Mouse (Mus musculus): ENCODE results near the gene Pgm1. TPM values are rescaled to one million over a fixed set of nuclear protein-coding genes. Genes with fewer than 3 reads are reported as not detected.

Pgm1 gene
- polyA plus RNA-seq (2016; fragmentation: Nextera tagmentation; extraction: Ambion mirVana) = 41.1 and 41.8 TPM in 2 replicates

- Histone ChIP-seq H3K9me3 (no peaks in the 10 kb centered on the region), H3K4me1 (peaks cover 12% of the 10 kb centered on the region), H3K27me3 (replicated peaks) (no peaks in the 10 kb centered on the region), H3K4me3 (peak within 1 kb of the TSS; percentile 57), H3K27ac (0 out of 2 replicates have a peak within 1 kb of the TSS, but pooled peaks have one; percentile 50), H3K4me2 (replicated peaks) (peak within 1 kb of the TSS; percentile 96), H3K36me3 (no peaks in the 10 kb centered on the region), H3K9ac (peak within 1 kb of the TSS; percentile 68)
- ATAC-seq (ENCODE audit: low FRiP score, low read depth) = peak; percentile 86
- 5% methylated on average over 23 of the region's 23 CpGs for WGBS
Observed at GRCm38 (mm10) chr4:99929149-99929612, at the start of gene Pgm1. Gene Pgm1, plus strand, starts transcription at chr4:99929414.

DNA sequence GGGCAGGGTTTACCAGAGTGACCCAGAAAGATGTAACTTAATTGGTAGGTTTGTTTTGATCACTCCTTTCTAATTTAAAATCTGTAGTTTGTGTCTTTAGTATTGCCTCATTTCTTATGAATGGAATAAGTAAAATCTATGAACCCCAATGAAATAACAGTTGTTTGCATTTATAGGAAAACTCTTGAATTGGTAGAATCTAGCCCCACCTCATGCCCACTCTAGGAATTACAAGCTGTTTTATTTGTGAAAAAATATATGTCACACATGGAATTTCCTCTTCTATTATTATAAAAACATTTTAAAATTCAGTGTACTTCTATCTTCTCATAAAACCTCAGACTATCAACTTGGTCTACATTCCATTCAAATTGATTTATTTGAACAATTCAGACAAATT is 47.3 kb upstream of the Pgm1 start:
- H3K36me3 ChIP-seq = no peaks in the 10 kb centered on the region
- no peak overlapping the region for H3K27ac ChIP-seq
- no peaks in the 10 kb centered on the region for H3K4me1 ChIP-seq
- H3K4me2 ChIP-seq (replicated peaks) = no peak overlapping the region
- H3K4me3 ChIP-seq = no peak overlapping the region
- no peaks in the 10 kb centered on the region for H3K27me3 ChIP-seq (replicated peaks)
- H3K9me3 ChIP-seq = no peaks in the 10 kb centered on the region
- H3K9ac ChIP-seq = no peak overlapping the region
- ATAC-seq (ENCODE audit: low FRiP score, low read depth) = no peak

GRCm38 (mm10) chr4:99882405-99882804 is 46.8 kb upstream of the Pgm1 start:
- no peak for ATAC-seq (ENCODE audit: low FRiP score, low read depth)
- H3K9ac ChIP-seq = no peak overlapping the region
- no peaks in the 10 kb centered on the region for H3K36me3 ChIP-seq
- H3K27ac ChIP-seq = no peak overlapping the region
- H3K9me3 ChIP-seq = no peaks in the 10 kb centered on the region
- no peaks in the 10 kb centered on the region for H3K27me3 ChIP-seq (replicated peaks)
- no peak overlapping the region for H3K4me2 ChIP-seq (replicated peaks)
- no peak overlapping the region for H3K4me3 ChIP-seq
- no peaks in the 10 kb centered on the region for H3K4me1 ChIP-seq

DNA sequence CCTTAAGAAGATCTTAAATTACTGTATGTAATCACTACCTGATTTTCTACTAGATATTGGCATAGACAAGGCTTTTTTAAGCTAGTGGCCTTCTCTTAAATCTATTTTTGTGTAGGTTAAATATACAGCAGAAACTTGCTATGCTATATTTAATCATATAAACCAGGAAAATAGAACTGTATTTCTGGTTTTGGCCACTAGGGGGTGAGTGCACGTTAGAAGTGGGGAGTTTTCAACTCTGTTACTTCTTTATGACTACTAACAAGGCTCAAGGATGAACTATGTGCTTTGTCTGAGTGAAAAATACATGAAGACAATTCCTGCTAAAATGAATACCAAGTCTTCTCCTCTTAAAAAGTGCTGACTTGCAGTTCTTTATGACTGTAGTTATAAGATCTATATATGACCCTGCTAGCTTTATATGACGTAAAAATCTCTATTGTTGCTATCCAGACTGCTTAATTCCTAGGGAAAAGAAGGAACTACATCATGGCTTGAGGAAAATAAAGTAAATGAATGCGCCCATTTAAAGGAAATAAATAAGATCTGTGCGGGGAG is 15.2 kb upstream of the Pgm1 start:
- no peaks in the 10 kb centered on the region; the same call in 1 of the 2 replicates for H3K36me3 ChIP-seq
- no peak overlapping the region for H3K4me2 ChIP-seq (replicated peaks)
- WGBS = 70% methylated on average over 4 of the region's 4 CpGs
- H3K27ac ChIP-seq = no peak overlapping the region
- ATAC-seq (ENCODE audit: low FRiP score, low read depth) = no peak
- no peak overlapping the region for H3K9ac ChIP-seq
- no peak overlapping the region for H3K4me3 ChIP-seq
- H3K9me3 ChIP-seq = no peaks in the 10 kb centered on the region
- H3K4me1 ChIP-seq = no peaks in the 10 kb centered on the region
- H3K27me3 ChIP-seq (replicated peaks) = no peaks in the 10 kb centered on the region

DNA sequence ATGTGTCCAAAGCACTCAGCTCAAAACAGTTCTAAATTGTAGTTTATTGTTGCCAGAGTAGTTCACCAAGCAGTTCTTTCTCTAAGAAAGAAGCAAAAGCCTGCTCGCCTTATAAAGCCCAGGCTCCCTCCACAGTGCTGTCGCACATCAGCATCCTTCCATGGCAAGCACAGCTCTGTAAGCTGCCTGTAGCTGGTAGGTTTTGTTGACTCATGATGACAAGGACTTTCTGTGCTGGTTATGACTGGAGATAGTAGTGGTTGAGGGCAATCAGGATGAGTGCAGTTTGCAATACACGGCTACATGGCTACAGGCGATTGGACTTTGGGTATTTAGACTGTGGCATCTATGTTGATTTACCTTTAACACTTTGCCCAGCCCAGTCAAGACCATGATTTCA is 2.8 kb upstream of the Pgm1 start:
- no peak for ATAC-seq (ENCODE audit: low FRiP score, low read depth)
- H3K27me3 ChIP-seq (replicated peaks) = no peaks in the 10 kb centered on the region

GRCm38 (mm10) chr4:99928521-99928920 is 693 bp upstream of the Pgm1 start:
- Histone ChIP-seq H3K4me1 (peaks cover 12% of the 10 kb centered on the region), H3K36me3 (no peaks in the 10 kb centered on the region), H3K4me3 (no peak overlapping the region), H3K4me2 (replicated peaks) (no peak overlapping the region), H3K9me3 (no peaks in the 10 kb centered on the region), H3K27ac (no peak overlapping the region), H3K9ac (no peak overlapping the region), H3K27me3 (replicated peaks) (no peaks in the 10 kb centered on the region)
- WGBS = 80% methylated on average over 6 of the region's 6 CpGs
- ATAC-seq (ENCODE audit: low FRiP score, low read depth) = no peak

More for the DNA sequence above, 2.8 kb upstream of the Pgm1 start:
- Histone ChIP-seq H3K4me1 (peaks cover 12% of the 10 kb centered on the region), H3K9ac (no peak overlapping the region), H3K9me3 (no peaks in the 10 kb centered on the region), H3K4me2 (replicated peaks) (no peak overlapping the region), H3K27ac (no peak overlapping the region), H3K36me3 (no peaks in the 10 kb centered on the region), H3K4me3 (no peak overlapping the region)
- WGBS = 89% methylated on average over 4 of the region's 4 CpGs

- no peaks in the 10 kb centered on the region for H3K36me3 ChIP-seq
- peak within 1 kb of the TSS; percentile 57 for H3K4me3 ChIP-seq
- ATAC-seq (ENCODE audit: low FRiP score, low read depth) = peak; percentile 95
- WGBS = under 1% methylated on average over 53 of the region's 57 CpGs
- H3K9ac ChIP-seq = peak within 1 kb of the TSS; percentile 68
- no peaks in the 10 kb centered on the region for H3K9me3 ChIP-seq
- peaks cover 12% of the 10 kb centered on the region for H3K4me1 ChIP-seq
- no peaks in the 10 kb centered on the region for H3K27me3 ChIP-seq (replicated peaks)
- 0 out of 2 replicates have a peak within 1 kb of the TSS, but pooled peaks have one; percentile 50 for H3K27ac ChIP-seq
- H3K4me2 ChIP-seq (replicated peaks) = peak within 1 kb of the TSS; percentile 96
Observed at GRCm38 (mm10) chr4:99929613-99930517, 651 bp downstream of the Pgm1 start, which contains the start of gene Itgb3bp. Gene Itgb3bp, minus strand, starts transcription at chr4:99929813.

DNA sequence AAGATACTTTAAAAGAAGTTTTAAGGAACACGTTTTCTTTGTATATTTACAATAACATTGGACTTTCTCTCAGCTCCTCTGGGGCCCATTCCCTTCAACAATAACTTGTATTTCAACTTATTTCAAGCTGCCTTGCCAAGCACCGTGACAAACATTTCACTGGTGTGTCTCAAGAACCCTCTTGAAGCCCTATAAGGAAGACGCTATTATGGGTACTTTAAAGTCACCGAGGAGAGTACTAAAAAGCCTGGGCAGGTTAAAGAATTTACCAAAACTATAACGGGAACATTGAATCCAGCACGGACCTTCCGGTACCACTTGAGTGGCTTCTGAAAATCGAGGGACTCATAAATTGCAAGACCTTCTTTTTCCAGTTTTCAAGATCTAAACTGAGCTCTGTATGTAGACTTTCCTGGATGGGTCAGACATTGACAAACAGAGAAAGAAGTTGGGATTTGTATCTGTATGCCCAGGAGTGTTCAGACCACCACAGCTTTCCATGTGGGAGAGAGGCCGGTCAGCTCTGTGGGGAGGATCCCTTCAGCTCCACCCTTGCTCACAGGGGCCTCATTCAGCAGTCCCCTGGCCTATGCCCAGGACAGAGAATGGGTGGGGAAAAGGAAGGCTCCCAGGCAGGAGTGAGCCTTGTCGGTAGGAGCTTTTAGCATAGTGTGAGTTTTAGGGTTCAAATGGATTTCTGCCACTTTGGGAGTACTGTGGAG is 1.5 kb downstream of the Pgm1 start:
- ATAC-seq (ENCODE audit: low FRiP score, low read depth) = no peak
- Histone ChIP-seq H3K9me3 (no peaks in the 10 kb centered on the region), H3K27ac (no peak overlapping the region), H3K36me3 (no peaks in the 10 kb centered on the region), H3K4me2 (replicated peaks) (peak overlapping the region; percentile 96), H3K4me1 (peaks cover 12% of the 10 kb centered on the region), H3K4me3 (no peak overlapping the region), H3K9ac (no peak overlapping the region), H3K27me3 (replicated peaks) (no peaks in the 10 kb centered on the region)
- WGBS = 47% methylated on average over 10 of the region's 10 CpGs

GRCm38 (mm10) chr4:99931240-99931580 is 2.0 kb downstream of the Pgm1 start:
- no peak overlapping the region for H3K4me3 ChIP-seq
- no peak for ATAC-seq (ENCODE audit: low FRiP score, low read depth)
- H3K27ac ChIP-seq = no peak overlapping the region
- 72% methylated on average over 11 of the region's 11 CpGs for WGBS
- H3K27me3 ChIP-seq (replicated peaks) = no peaks in the 10 kb centered on the region
- H3K4me1 ChIP-seq = peaks cover 12% of the 10 kb centered on the region
- H3K9me3 ChIP-seq = no peaks in the 10 kb centered on the region
- no peak overlapping the region for H3K9ac ChIP-seq
- no peak overlapping the region for H3K4me2 ChIP-seq (replicated peaks)
- H3K36me3 ChIP-seq = no peaks in the 10 kb centered on the region

DNA sequence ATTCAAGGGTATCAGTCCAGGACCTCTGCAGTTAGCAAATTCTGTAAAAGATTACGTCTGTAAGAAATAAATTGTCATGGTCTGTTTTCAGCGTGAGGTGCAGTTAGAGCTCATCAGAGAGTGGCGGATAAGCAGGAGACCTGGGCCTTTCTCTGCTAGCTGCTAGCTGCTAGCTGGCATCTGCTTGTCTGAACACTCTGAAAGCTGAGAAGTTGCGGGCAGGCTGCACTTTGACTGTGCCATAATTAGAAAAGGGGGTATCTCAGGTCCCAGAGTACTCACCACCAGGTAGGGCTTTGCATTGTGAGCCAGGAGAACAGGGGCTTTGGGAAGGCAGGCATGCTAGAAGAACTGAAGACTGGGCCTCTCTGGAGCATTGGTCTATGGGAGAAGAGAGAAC is 2.6 kb downstream of the Pgm1 start:
- Histone ChIP-seq H3K27me3 (replicated peaks) (no peaks in the 10 kb centered on the region), H3K4me2 (replicated peaks) (no peak overlapping the region), H3K9me3 (no peaks in the 10 kb centered on the region), H3K4me3 (no peak overlapping the region), H3K36me3 (no peaks in the 10 kb centered on the region), H3K9ac (no peak overlapping the region), H3K4me1 (peaks cover 12% of the 10 kb centered on the region), H3K27ac (no peak overlapping the region)
- no peak for ATAC-seq (ENCODE audit: low FRiP score, low read depth)
- WGBS = 83% methylated on average over 4 of the region's 4 CpGs

DNA sequence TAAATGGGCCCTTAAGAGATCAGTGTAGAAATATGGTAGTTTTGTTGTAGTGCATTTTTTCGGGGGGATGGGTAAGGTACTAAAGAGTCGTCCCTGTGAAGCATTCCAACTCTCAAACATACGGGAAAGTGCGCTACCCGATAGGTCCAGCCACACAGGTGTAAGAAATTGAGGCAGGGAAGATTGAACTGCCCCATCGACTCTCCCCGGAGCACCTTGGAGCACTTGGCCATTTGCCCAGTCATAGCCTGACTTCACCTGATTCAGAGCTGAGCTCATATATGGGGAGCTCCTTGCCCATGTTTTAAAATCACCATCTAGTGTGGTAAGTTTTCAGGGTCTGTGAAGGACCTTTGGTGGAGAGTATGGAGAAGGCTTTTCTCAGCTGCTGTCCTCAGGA is 5.6 kb downstream of the Pgm1 start:
- Histone ChIP-seq H3K27me3 (replicated peaks) (no peaks in the 10 kb centered on the region), H3K36me3 (no peaks in the 10 kb centered on the region), H3K4me3 (no peak overlapping the region), H3K9ac (no peak overlapping the region), H3K9me3 (no peaks in the 10 kb centered on the region), H3K27ac (no peak overlapping the region), H3K4me1 (peaks cover 11% of the 10 kb centered on the region), H3K4me2 (replicated peaks) (no peak overlapping the region)
- ATAC-seq (ENCODE audit: low FRiP score, low read depth) = no peak
- WGBS = 94% methylated on average over 7 of the region's 7 CpGs

DNA sequence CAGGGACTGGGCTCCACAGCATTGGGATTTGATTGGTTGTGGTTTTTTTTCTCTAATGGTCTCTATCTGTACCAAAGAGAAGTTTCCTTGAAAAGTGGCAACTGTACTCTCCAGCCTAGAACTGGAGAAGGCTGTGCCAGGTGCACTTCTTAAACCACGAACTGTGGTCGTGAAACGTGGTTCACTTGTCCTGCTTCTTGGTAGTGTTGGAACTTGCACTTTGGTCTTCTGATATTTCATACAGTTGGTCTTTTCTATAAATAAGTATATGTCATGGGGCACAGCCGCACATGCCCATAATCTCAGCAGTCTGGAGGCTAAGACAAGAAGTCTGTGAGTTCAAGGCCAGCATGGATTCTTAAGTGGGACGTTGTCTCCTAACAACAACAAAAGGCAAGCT is 7.1 kb downstream of the Pgm1 start:
- no peaks in the 10 kb centered on the region for H3K36me3 ChIP-seq
- H3K27ac ChIP-seq = no peak overlapping the region
- H3K27me3 ChIP-seq (replicated peaks) = no peaks in the 10 kb centered on the region
- no peaks in the 10 kb centered on the region for H3K9me3 ChIP-seq
- H3K4me3 ChIP-seq = no peak overlapping the region
- H3K4me1 ChIP-seq = 0 out of 2 replicates have a peak, but pooled peaks cover 3% of the 10 kb centered on the region
- H3K9ac ChIP-seq = no peak overlapping the region
- 95% methylated on average over 5 of the region's 5 CpGs for WGBS
- no peak for ATAC-seq (ENCODE audit: low FRiP score, low read depth)
- no peak overlapping the region for H3K4me2 ChIP-seq (replicated peaks)

Measured in neural tube, embryonic 12.5 days (tissue).